Mouse (Mus musculus): ENCODE data around the gene Dmrt2. TPM values are rescaled to one million over a fixed set of nuclear protein-coding genes. Genes with fewer than 3 reads are reported as not detected.

The Dmrt2 gene
- polyA plus RNA-seq, 1 experiment: 1.5 TPM

GRCm38 (mm10) chr19:25674056-25674420 is 1.8 kb downstream of the Dmrt2 start:
- TF ChIP-seq CTCF (IDR thresholded peaks at IDR 0.05; ENCODE audit: insufficient read depth, low read length) (no peak), POLR2A (IDR thresholded peaks at IDR 0.05; ENCODE audit: borderline replicate concordance, extremely low read depth, low read depth, low read length) (no peak)
- 4% methylated on average over 15 of the region's 15 CpGs for WGBS
- Histone ChIP-seq H3K4me1 (ENCODE audit: control insufficient read depth, insufficient read depth, low read length) (0 out of 2 replicates have a peak, but pooled peaks cover 4% of the 10 kb centered on the region), H3K4me3 (replicated peaks; ENCODE audit: extremely low read depth, low read depth, low read length) (no peak overlapping the region)
- DNase-seq: no peak

- H3K4me1 ChIP-seq (ENCODE audit: control insufficient read depth, insufficient read depth, low read length): 0 out of 2 replicates have a peak, but pooled peaks cover 4% of the 10 kb centered on the region
- no peak for DNase-seq
- H3K4me3 ChIP-seq (replicated peaks; ENCODE audit: extremely low read depth, low read depth, low read length): no peak overlapping the region
- no peak for TF ChIP-seq CTCF (IDR thresholded peaks at IDR 0.05; ENCODE audit: insufficient read depth, low read length)
- no peak for TF ChIP-seq POLR2A (IDR thresholded peaks at IDR 0.05; ENCODE audit: borderline replicate concordance, extremely low read depth, low read depth, low read length)
- 4% methylated on average over 8 of the region's 8 CpGs for WGBS
Measured at GRCm38 (mm10) chr19:25674744-25675143, 2.5 kb downstream of the Dmrt2 start.

GRCm38 (mm10) chr19:25675866-25676440 is 3.7 kb downstream of the Dmrt2 start:
- no peak for DNase-seq
- 0 out of 2 replicates have a peak, but pooled peaks cover 4% of the 10 kb centered on the region for H3K4me1 ChIP-seq (ENCODE audit: control insufficient read depth, insufficient read depth, low read length)
- TF ChIP-seq POLR2A (IDR thresholded peaks at IDR 0.05; ENCODE audit: borderline replicate concordance, extremely low read depth, low read depth, low read length) (no peak), CTCF (IDR thresholded peaks at IDR 0.05; ENCODE audit: insufficient read depth, low read length) (no peak)
- no peak overlapping the region for H3K4me3 ChIP-seq (replicated peaks; ENCODE audit: extremely low read depth, low read depth, low read length)
- WGBS: 15% methylated on average over 9 of the region's 9 CpGs

GRCm38 (mm10) chr19:25698850-25699249 is 26.6 kb downstream of the Dmrt2 start:
- WGBS: 72% methylated on average over 14 of the region's 14 CpGs
- no peak for DNase-seq
- TF ChIP-seq CTCF (IDR thresholded peaks at IDR 0.05; ENCODE audit: insufficient read depth, low read length) (no peak), POLR2A (IDR thresholded peaks at IDR 0.05; ENCODE audit: borderline replicate concordance, extremely low read depth, low read depth, low read length) (no peak)
- no peak overlapping the region for H3K4me3 ChIP-seq (replicated peaks; ENCODE audit: extremely low read depth, low read depth, low read length)
- H3K4me1 ChIP-seq (ENCODE audit: control insufficient read depth, insufficient read depth, low read length): no peaks in the 10 kb centered on the region

- 6% methylated on average over 8 of the region's 8 CpGs for WGBS
- DNase-seq: no peak
- no peak for TF ChIP-seq CTCF (IDR thresholded peaks at IDR 0.05; ENCODE audit: insufficient read depth, low read length)
- TF ChIP-seq POLR2A (IDR thresholded peaks at IDR 0.05; ENCODE audit: borderline replicate concordance, extremely low read depth, low read depth, low read length): no peak
Measured at GRCm38 (mm10) chr19:25713382-25713781, 41.2 kb downstream of the Dmrt2 start.

GRCm38 (mm10) chr19:25714927-25715326 is 42.7 kb downstream of the Dmrt2 start:
- DNase-seq: no peak
- H3K4me3 ChIP-seq (replicated peaks; ENCODE audit: extremely low read depth, low read depth, low read length): no peak overlapping the region
- 69% methylated on average over 2 of the region's 2 CpGs for WGBS
- H3K4me1 ChIP-seq (ENCODE audit: control insufficient read depth, insufficient read depth, low read length): no peaks in the 10 kb centered on the region
- no peak for TF ChIP-seq POLR2A (IDR thresholded peaks at IDR 0.05; ENCODE audit: borderline replicate concordance, extremely low read depth, low read depth, low read length)
- no peak for TF ChIP-seq CTCF (IDR thresholded peaks at IDR 0.05; ENCODE audit: insufficient read depth, low read length)

More at GRCm38 (mm10) chr19:25713382-25713781, 41.2 kb downstream of the Dmrt2 start:
- Histone ChIP-seq H3K4me3 (replicated peaks; ENCODE audit: extremely low read depth, low read depth, low read length) (no peak overlapping the region), H3K4me1 (ENCODE audit: control insufficient read depth, insufficient read depth, low read length) (no peaks in the 10 kb centered on the region)

GRCm38 (mm10) chr19:25722616-25723015 is 50.4 kb downstream of the Dmrt2 start:
- no peaks in the 10 kb centered on the region for H3K4me1 ChIP-seq (ENCODE audit: control insufficient read depth, insufficient read depth, low read length)
- DNase-seq: no peak
- 42% methylated on average over 5 of the region's 5 CpGs for WGBS
- TF ChIP-seq POLR2A (IDR thresholded peaks at IDR 0.05; ENCODE audit: borderline replicate concordance, extremely low read depth, low read depth, low read length) (no peak), CTCF (IDR thresholded peaks at IDR 0.05; ENCODE audit: insufficient read depth, low read length) (no peak)
- no peak overlapping the region for H3K4me3 ChIP-seq (replicated peaks; ENCODE audit: extremely low read depth, low read depth, low read length)

Other genes starting within 250 kb of the Dmrt2 start
- not detected in 2 replicates for gene Dmrt1, start 166.8 kb upstream of the Dmrt2 start, polyA plus RNA-seq (2012; rRNA removed)
- gene Dmrt3, start 62.1 kb upstream of the Dmrt2 start, polyA plus RNA-seq (2012; rRNA removed): 0.42 and 1.0 TPM in 2 replicates